Mouse (Mus musculus): ENCODE data around the gene Nudt13. TPM values are rescaled to one million over a fixed set of nuclear protein-coding genes. Genes with fewer than 3 reads are reported as not detected.

Gene Nudt13
- polyA plus RNA-seq, 1 experiment from 2014 or later = 12.4 TPM

- Histone ChIP-seq H3K27me3 (ENCODE audit: insufficient read depth, poor library complexity, severe bottlenecking) (no peaks in the 10 kb centered on the region), H3K4me3 (peak within 1 kb of the TSS; percentile 71), H3K27ac (peak within 1 kb of the TSS; percentile 93), H3K36me3 (peaks cover 40% of the 10 kb centered on the region), H3K4me1 (peaks cover 16% of the 10 kb centered on the region; the same call in 1 of the 2 replicates), H3K9me3 (no peaks in the 10 kb centered on the region)
- peak; percentile 96 for DNase-seq (ENCODE audit: low spot score)
- under 1% methylated on average over 42 of the region's 42 CpGs for WGBS
Observed at GRCm38 (mm10) chr14:20347991-20348541, 53.6 kb downstream of the Nudt13 start, which contains the start of the genes Ecd and Fam149b. Ecd (minus strand) TSS chr14:20348121. Fam149b (plus strand) TSS chr14:20348162.

GRCm38 (mm10) chr14:20363230-20363629 is 68.7 kb downstream of the Nudt13 start:
- no peak for DNase-seq (ENCODE audit: low spot score)
- 90% methylated on average over 4 of the region's 4 CpGs for WGBS
- Histone ChIP-seq H3K27ac (no peak overlapping the region), H3K36me3 (peaks cover 82% of the 10 kb centered on the region), H3K9me3 (no peaks in the 10 kb centered on the region), H3K4me3 (no peak overlapping the region), H3K27me3 (ENCODE audit: insufficient read depth, poor library complexity, severe bottlenecking) (no peaks in the 10 kb centered on the region), H3K4me1 (no peaks in the 10 kb centered on the region)

Other genes with a start within 250 kb of the Nudt13 start
- 7.8 and 10.5 TPM in 2 replicates for gene Saysd1, start 156.2 kb upstream of the Nudt13 start, polyA plus RNA-seq (2016; fragmentation: Nextera tagmentation; extraction: Ambion mirVana)
- 4.4 and 7.1 TPM in 2 replicates for gene Kcnk5, start 112.9 kb upstream of the Nudt13 start, polyA plus RNA-seq (2016; fragmentation: Nextera tagmentation; extraction: Ambion mirVana)
- 0.65 TPM in 1 of 2 replicates, not detected in the other for gene Kcnk16, start 25.5 kb upstream of the Nudt13 start, polyA plus RNA-seq (2016; fragmentation: Nextera tagmentation; extraction: Ambion mirVana)
- 47.7 and 58.8 TPM in 2 replicates for gene Ecd, start 53.4 kb downstream of the Nudt13 start, polyA plus RNA-seq (2016; fragmentation: Nextera tagmentation; extraction: Ambion mirVana)
- gene Fam149b, start 53.5 kb downstream of the Nudt13 start, polyA plus RNA-seq (2016; fragmentation: Nextera tagmentation; extraction: Ambion mirVana) = 26.5 and 38.4 TPM in 2 replicates
- 128 and 179 TPM in 2 replicates for gene Dnajc9, start 94.2 kb downstream of the Nudt13 start, polyA plus RNA-seq (2016; fragmentation: Nextera tagmentation; extraction: Ambion mirVana)
- gene Mrps16, start 98.9 kb downstream of the Nudt13 start, polyA plus RNA-seq (2016; fragmentation: Nextera tagmentation; extraction: Ambion mirVana) = 95.0 and 108 TPM in 2 replicates
- 0.15 and 0.39 TPM in 2 replicates for gene Cfap70, start 157.5 kb downstream of the Nudt13 start, polyA plus RNA-seq (2016; fragmentation: Nextera tagmentation; extraction: Ambion mirVana)
- gene Anxa7, start 185.4 kb downstream of the Nudt13 start, polyA plus RNA-seq (2016; fragmentation: Nextera tagmentation; extraction: Ambion mirVana) = 36.6 and 38.5 TPM in 2 replicates
- gene Mss51, start 202.2 kb downstream of the Nudt13 start, polyA plus RNA-seq (2016; fragmentation: Nextera tagmentation; extraction: Ambion mirVana) = 0.64 and 0.65 TPM in 2 replicates

Measured in heart, embryonic 10.5 days (tissue).